Mouse (Mus musculus) CH12.LX (cell line): ENCODE data around the gene Rin3. TPM values are rescaled to one million over a fixed set of nuclear protein-coding genes. Genes with fewer than 3 reads are reported as not detected.

Experiments
- DNase-seq: peaks from one replicate; pipeline ENCODE4 v3.0.0-alpha.2; 2013; ENCODE audit errors: extremely low read depth
- H3K27ac ChIP-seq: 2 replicates; pipeline ENCODE4 v1.5.1; 2012; ENCODE audit warnings: low read depth, mild to moderate bottlenecking, control low read depth, moderate library complexity; ENCODE audit not compliant: insufficient read depth
- H3K27me3 ChIP-seq: replicated peaks from 2 replicates; pipeline ENCODE3; 2012; ENCODE audit warnings: inconsistent platforms
- H3K36me3 ChIP-seq, 2 experiments: replicated peaks in 1 of 2; 2 replicates each; pipeline versions ENCODE3 to v1.6.1; 2012; ENCODE audit warnings: inconsistent platforms in 1 of 2, low read length in 1 of 2, mild to moderate bottlenecking in 1 of 2, mixed read lengths in 1 of 2, moderate library complexity in 1 of 2; ENCODE audit not compliant: control insufficient read depth in 1 of 2, insufficient read depth in 1 of 2
- H3K4me1 ChIP-seq, 2 experiments: 2 replicates each; pipeline ENCODE4 v1.6.1; 2012; ENCODE audit warnings: inconsistent platforms in 1 of 2, moderate library complexity in 1 of 2; ENCODE audit not compliant: insufficient read depth in 2 of 2, control insufficient read depth in 1 of 2
- H3K4me2 ChIP-seq: 2 replicates; pipeline ENCODE4 v1.6.1; 2012; ENCODE audit warnings: low read depth, mild to moderate bottlenecking, control low read depth; ENCODE audit not compliant: poor library complexity, insufficient read depth, severe bottlenecking
- H3K4me3 ChIP-seq, 3 experiments: fragments of 150-350 bp in 1 of 3; sonication (generic) in 1 of 3; replicated peaks in 1 of 3; 2 replicates each; pipeline versions ENCODE3 to v1.5.1; 2011 to 2012; ENCODE audit warnings: low read depth in 2 of 3, low read length in 2 of 3, mild to moderate bottlenecking in 2 of 3, moderate library complexity in 2 of 3, control low read depth in 1 of 3, improper control_type of control experiment in 1 of 3, inconsistent platforms in 1 of 3, mixed read lengths in 1 of 3; ENCODE audit not compliant: poor library complexity in 1 of 3
- H3K79me2 ChIP-seq: replicated peaks from 2 replicates; pipeline ENCODE4 v1.6.1; 2012; ENCODE audit warnings: mild to moderate bottlenecking, moderate library complexity; ENCODE audit not compliant: control insufficient read depth, poor library complexity, insufficient read depth, severe bottlenecking; ENCODE audit errors: extremely low read depth
- H3K9ac ChIP-seq: 2 replicates; pipeline ENCODE4 v1.6.1; 2012; ENCODE audit warnings: low read depth, mild to moderate bottlenecking, control low read depth, moderate library complexity; ENCODE audit not compliant: insufficient read depth
- H3K9me3 ChIP-seq: replicated peaks from 2 replicates; pipeline ENCODE3; 2012; ENCODE audit warnings: low read length, inconsistent platforms, mixed read lengths
- BHLHE40 ChIP-seq: IDR thresholded peaks from 2 replicates; pipeline ENCODE4 v1.6.1; 2011; ENCODE audit warnings: mild to moderate bottlenecking, low read depth, low read length, improper control_type of control experiment
- CHD2 ChIP-seq: IDR thresholded peaks from 2 replicates; pipeline ENCODE4 v1.6.1; 2011; ENCODE audit warnings: low read length, improper control_type of control experiment
- CTCF ChIP-seq, 2 experiments: IDR thresholded peaks in 1 of 2; conservative IDR thresholded peaks in 1 of 2; 2 replicates each; pipeline ENCODE4 v1.5.1; 2011 to 2012; ENCODE audit warnings: low read depth in 2 of 2, low read length in 2 of 2, improper control_type of control experiment in 1 of 2, inconsistent platforms in 1 of 2, mild to moderate bottlenecking in 1 of 2, moderate library complexity in 1 of 2
- EP300 ChIP-seq: IDR thresholded peaks from 2 replicates; pipeline ENCODE4 v1.6.1; 2011; ENCODE audit warnings: low read length, improper control_type of control experiment
- ETS1 ChIP-seq: conservative IDR thresholded peaks from 2 replicates; pipeline ENCODE4 v1.6.1; 2012; ENCODE audit warnings: low read depth, mild to moderate bottlenecking, inconsistent platforms, low read length, improper control_type of control experiment, moderate library complexity
- GABPA ChIP-seq: IDR thresholded peaks from 2 replicates; pipeline ENCODE4 v1.6.1; 2012; ENCODE audit warnings: low read depth, low read length, improper control_type of control experiment, inconsistent platforms; ENCODE audit not compliant: insufficient replicate concordance
- JUN ChIP-seq: IDR thresholded peaks from 2 replicates; pipeline ENCODE4 v1.6.1; 2011; ENCODE audit warnings: low read depth, mild to moderate bottlenecking, low read length, improper control_type of control experiment, moderate library complexity; ENCODE audit not compliant: insufficient read depth
- JUND ChIP-seq: conservative IDR thresholded peaks from 2 replicates; pipeline ENCODE4 v1.6.1; 2011; ENCODE audit warnings: low read depth, low read length, improper control_type of control experiment
- KAT2A ChIP-seq: IDR thresholded peaks from 2 replicates; pipeline ENCODE4 v1.6.1; 2012; ENCODE audit warnings: low read length, improper control_type of control experiment, inconsistent platforms; ENCODE audit not compliant: insufficient replicate concordance
- MAFK ChIP-seq: IDR thresholded peaks from 2 replicates; pipeline ENCODE4 v1.6.1; 2011; ENCODE audit warnings: low read length, improper control_type of control experiment; ENCODE audit not compliant: insufficient replicate concordance
- MAZ ChIP-seq: IDR thresholded peaks from 2 replicates; pipeline ENCODE4 v1.6.1; 2012; ENCODE audit warnings: low read depth, mild to moderate bottlenecking, inconsistent platforms, low read length, improper control_type of control experiment, moderate library complexity
- MEF2A ChIP-seq: IDR thresholded peaks from 2 replicates; pipeline ENCODE4 v1.6.1; 2014; ENCODE audit warnings: low read depth, mild to moderate bottlenecking, inconsistent platforms, low read length, improper control_type of control experiment, borderline replicate concordance
- MXI1 ChIP-seq: IDR thresholded peaks from 2 replicates; pipeline ENCODE4 v1.6.1; 2011; ENCODE audit warnings: mild to moderate bottlenecking, low read depth, low read length, improper control_type of control experiment
- MYC ChIP-seq: IDR thresholded peaks from 2 replicates; pipeline ENCODE4 v1.6.1; 2011; ENCODE audit warnings: low read depth, mild to moderate bottlenecking, improper control_type of control experiment, low read length
- POLR2A ChIP-seq: IDR thresholded peaks from 2 replicates; pipeline ENCODE4 v1.6.1; 2011; ENCODE audit warnings: low read depth, mild to moderate bottlenecking, improper control_type of control experiment, low read length
- POLR2AphosphoS2 ChIP-seq: IDR thresholded peaks from 2 replicates; pipeline ENCODE4 v1.6.1; 2011; ENCODE audit warnings: low read depth, low read length, improper control_type of control experiment
- RAD21 ChIP-seq: IDR thresholded peaks from 2 replicates; pipeline ENCODE4 v1.6.1; 2011; ENCODE audit warnings: low read depth, mild to moderate bottlenecking, low read length, improper control_type of control experiment, moderate library complexity
- SMC3 ChIP-seq: IDR thresholded peaks from 2 replicates; pipeline ENCODE4 v1.6.1; 2011; ENCODE audit warnings: low read depth, low read length, improper control_type of control experiment
- TBP ChIP-seq: conservative IDR thresholded peaks from 2 replicates; pipeline ENCODE4 v1.6.1; 2011; ENCODE audit warnings: low read depth, low read length, improper control_type of control experiment
- USF1 ChIP-seq: IDR thresholded peaks from 2 replicates; pipeline ENCODE4 v1.6.1; 2014; ENCODE audit warnings: low read depth, mild to moderate bottlenecking, inconsistent platforms, low read length, improper control_type of control experiment
- USF2 ChIP-seq: conservative IDR thresholded peaks from 2 replicates; pipeline ENCODE4 v1.6.1; 2011; ENCODE audit warnings: low read depth, low read length, improper control_type of control experiment
- ZC3H11A ChIP-seq: IDR thresholded peaks from 2 replicates; pipeline ENCODE4 v1.6.1; 2012; ENCODE audit warnings: low read depth, mild to moderate bottlenecking, inconsistent platforms, low read length, improper control_type of control experiment
- ZKSCAN1 ChIP-seq: IDR thresholded peaks from 2 replicates; pipeline ENCODE4 v1.6.1; 2012; ENCODE audit warnings: low read depth, inconsistent platforms, low read length, improper control_type of control experiment, borderline replicate concordance
- ZMIZ1 ChIP-seq: IDR thresholded peaks from 2 replicates; pipeline ENCODE4 v1.6.1; 2012; ENCODE audit warnings: low read depth, mild to moderate bottlenecking, inconsistent platforms, low read length, improper control_type of control experiment
- dilution Hi-C: fragments of 300-500 bp; cut with MboI; formaldehyde crosslinking; loops from 2 replicates; pipeline ENCODE4 v1.14.3; 2020; ENCODE audit warnings: low sequenced_read_pairs; ENCODE audit not compliant: extremely low pct_unique_long_range_greater_than_20kb, extremely low pct_ligation_motif_present
- in situ Hi-C: fragments of 300-500 bp; cut with MboI; formaldehyde crosslinking; loops from 3 replicates; pipeline ENCODE4 v1.14.3; 2019; ENCODE audit warnings: low sequenced_read_pairs, low pct_ligation_motif_present, low pct_unique_long_range_greater_than_20kb, mixed read lengths
- polyA plus RNA-seq: library from polyadenylated mRNA; unstranded; fragments of >175 nt; gene quantifications from 2 replicates; pipeline ENCODE4 v1.2.1, GENCODE M21; 2012; ENCODE audit warnings: low read depth; ENCODE audit not compliant: insufficient read length
- total RNA-seq, 2 experiments: library from RNA; depleted of rRNA; stranded (reverse); fragments of 300-350 nt in 1 of 2; fragments of >200 nt in 1 of 2; gene quantifications; 2 replicates each; pipeline ENCODE4 v1.2.3; 2012 to 2014

Rin3 gene
- total and polyA plus RNA-seq, 3 experiments = 2.4 to 10.0 (median 8.4) TPM

DNA sequence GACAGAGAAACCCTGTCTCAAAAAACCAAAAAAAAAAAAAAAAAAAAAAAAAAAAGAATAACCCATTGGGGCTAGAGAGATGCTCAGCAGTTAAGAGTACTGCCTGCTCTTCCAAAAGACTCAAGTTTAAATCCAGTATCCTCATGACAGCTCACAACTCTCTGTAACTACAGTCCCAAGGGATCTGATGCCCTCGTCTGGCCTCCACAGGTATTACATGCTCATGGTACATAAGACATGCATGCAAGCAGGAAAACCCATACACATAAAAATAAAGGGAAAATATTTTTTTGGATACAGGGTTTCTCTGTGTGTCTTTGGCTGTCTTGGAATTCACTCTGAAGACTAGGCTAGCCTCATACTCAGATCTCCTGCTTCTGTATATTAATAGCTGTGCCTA is 63.7 kb downstream of the Rin3 start:
- Histone ChIP-seq H3K9ac (no peak overlapping the region), H3K4me2 (no peak overlapping the region), H3K4me1 (peaks cover 19 to 23% of the 10 kb centered on the region in 2 experiments), H3K27ac (no peak overlapping the region), H3K36me3 (peaks cover 0 to 31% of the 10 kb centered on the region in 2 experiments), H3K27me3 (no peaks in the 10 kb centered on the region), H3K9me3 (peaks cover 5% of the 10 kb centered on the region)
- in situ Hi-C loops = no loop called here
- dilution Hi-C loops = no loop called here
- peak; percentile 70 for DNase-seq
- peak; percentile 76 for TF ChIP-seq RAD21
- 0 out of 2 replicates have a peak, but pooled peaks have one; percentile 15 for TF ChIP-seq ZC3H11A
- TF ChIP-seq EP300 = no peak
- no peak for TF ChIP-seq ZKSCAN1
- TF ChIP-seq MYC = 0 out of 2 replicates have a peak, but pooled peaks have one; percentile 50
- no peak for TF ChIP-seq MXI1
- peak; percentile 87 for TF ChIP-seq SMC3
- no peak for TF ChIP-seq USF2
- no peak for TF ChIP-seq POLR2A
- TF ChIP-seq CTCF (conservative IDR thresholded peaks at IDR 0.05 in 1 of 2, IDR thresholded peaks at IDR 0.05 in 1 of 2; ENCODE audit: low read depth in 2 of 2, low read length in 2 of 2) = peak; percentile 68 to 80
- TF ChIP-seq, all 38 proteins: peak for 5
- no peaks in the 10 kb centered on the region for H3K79me2 ChIP-seq
- no peak overlapping the region for H3K4me3 ChIP-seq

GRCm38 (mm10) chr12:102348447-102348846 is 65.6 kb downstream of the Rin3 start:
- no peak overlapping the region for H3K27ac ChIP-seq
- peaks cover 6 to 30% of the 10 kb centered on the region in 2 experiments for H3K36me3 ChIP-seq
- DNase-seq = no peak
- H3K4me3 ChIP-seq = no peak overlapping the region
- no peak overlapping the region for H3K9ac ChIP-seq
- no peaks in the 10 kb centered on the region for H3K27me3 ChIP-seq
- H3K4me1 ChIP-seq = peaks cover 27 to 37% of the 10 kb centered on the region in 2 experiments
- in situ Hi-C loops = no loop called here
- H3K4me2 ChIP-seq = no peak overlapping the region
- H3K79me2 ChIP-seq = no peaks in the 10 kb centered on the region
- dilution Hi-C loops = no loop called here
- peaks cover 5% of the 10 kb centered on the region for H3K9me3 ChIP-seq
- TF ChIP-seq MXI1 = no peak
- no peak for TF ChIP-seq TBP
- TF ChIP-seq CHD2 = no peak
- no peak for TF ChIP-seq ZMIZ1
- TF ChIP-seq MYC = no peak

DNA sequence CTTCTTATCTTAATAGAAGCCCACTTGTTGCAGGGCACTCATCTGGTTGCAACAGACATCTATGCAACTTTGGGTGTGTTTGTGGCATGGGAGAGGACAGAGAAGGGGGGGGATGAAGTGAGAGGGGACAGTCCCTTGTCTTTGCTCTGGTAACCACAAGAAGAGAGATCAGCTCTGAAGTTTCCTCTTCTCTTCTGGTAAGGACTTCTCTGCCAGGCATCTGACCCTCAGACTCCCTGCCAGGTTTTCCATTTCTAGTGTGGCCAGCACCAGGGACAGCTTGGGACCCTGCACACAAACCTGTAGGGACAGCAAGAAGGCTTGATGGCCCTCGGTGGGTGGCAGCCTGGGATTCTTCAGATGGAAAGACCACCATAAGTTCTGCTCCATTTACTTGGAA is 68.1 kb downstream of the Rin3 start:
- Histone ChIP-seq H3K36me3 (peaks cover 6 to 35% of the 10 kb centered on the region in 2 experiments), H3K27me3 (no peaks in the 10 kb centered on the region), H3K4me1 (peaks cover 42 to 61% of the 10 kb centered on the region in 2 experiments), H3K27ac (peak overlapping the region; percentile 63), H3K9ac (no peak overlapping the region), H3K79me2 (no peaks in the 10 kb centered on the region), H3K4me3 (no peak overlapping the region), H3K4me2 (peak overlapping the region; percentile 59), H3K9me3 (peaks cover under 1% of the 10 kb centered on the region)
- in situ Hi-C loops = no loop called here
- peak; percentile 66 for DNase-seq
- dilution Hi-C loops = no loop called here
- TF ChIP-seq ETS1 = peak; percentile 63; the same call in 1 of the 2 replicates
- no peak; the same call in 1 of the 2 replicates for TF ChIP-seq ZMIZ1
- 0 out of 2 replicates have a peak, but pooled peaks have one; percentile 35 for TF ChIP-seq MAFK
- TF ChIP-seq JUND = 0 out of 2 replicates have a peak, but pooled peaks have one; percentile 27
- TF ChIP-seq GABPA = no peak
- peak; percentile 57 for TF ChIP-seq BHLHE40
- TF ChIP-seq ZKSCAN1 = no peak
- TF ChIP-seq MEF2A = peak; percentile 40; the same call in 1 of the 2 replicates
- TF ChIP-seq POLR2AphosphoS2 = no peak
- no peak for TF ChIP-seq MXI1
- no peak for TF ChIP-seq JUN
- TF ChIP-seq KAT2A = no peak
- TF ChIP-seq MAZ = peak; percentile 75; the same call in 1 of the 2 replicates
- TF ChIP-seq USF1 = no peak
- no peak for TF ChIP-seq CTCF (conservative IDR thresholded peaks at IDR 0.05 in 1 of 2, IDR thresholded peaks at IDR 0.05 in 1 of 2; ENCODE audit: low read depth in 2 of 2, low read length in 2 of 2)
